Mouse (Mus musculus) embryo, embryonic 10 days (tissue): ENCODE results near the gene Sox18.

ENCODE experiments used
- DNase-seq: peaks from one replicate; pipeline ENCODE4 v3.0.0-alpha.2; 2015; ENCODE audit warnings: low spot score

Sox18 gene

DNA sequence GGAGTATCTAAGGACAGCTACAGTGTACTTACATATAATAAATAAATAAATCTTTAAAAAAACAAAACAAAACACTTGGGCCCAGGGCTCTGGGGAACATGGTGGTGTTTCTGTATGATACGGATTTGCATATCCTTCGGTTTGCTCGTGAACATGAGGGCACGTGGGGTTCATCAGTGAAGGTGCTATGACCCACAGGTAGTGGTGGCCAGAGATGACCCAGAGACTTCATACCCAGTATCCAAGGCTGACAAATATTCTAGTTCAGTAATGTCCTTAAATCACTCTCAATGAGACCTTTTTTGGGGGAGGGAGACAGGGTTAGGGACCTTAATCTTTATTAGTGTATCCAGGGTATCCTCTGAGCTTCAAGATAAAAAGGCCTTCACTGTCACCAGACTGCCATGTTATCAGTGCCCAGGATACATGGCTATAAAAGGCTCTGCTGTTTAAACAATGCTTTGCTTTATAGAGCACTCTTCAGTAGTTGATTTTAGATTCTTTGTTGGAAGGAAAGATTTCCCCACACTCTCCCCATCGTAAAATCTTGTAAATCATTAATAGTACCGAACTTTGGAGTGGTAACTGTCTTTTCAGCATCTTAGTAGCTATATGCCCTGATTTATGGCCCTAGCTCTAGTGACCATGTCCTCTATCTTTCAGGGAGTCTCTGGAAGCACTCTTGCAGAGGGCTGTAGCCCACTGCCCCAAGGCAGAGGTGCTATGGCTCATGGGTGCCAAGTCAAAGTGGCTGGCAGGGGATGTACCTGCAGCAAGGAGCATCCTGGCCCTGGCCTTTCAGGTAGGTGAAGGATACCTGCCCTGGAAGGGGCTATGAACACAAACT is 24.6 kb downstream of the Sox18 start:
- no peak for DNase-seq

DNA sequence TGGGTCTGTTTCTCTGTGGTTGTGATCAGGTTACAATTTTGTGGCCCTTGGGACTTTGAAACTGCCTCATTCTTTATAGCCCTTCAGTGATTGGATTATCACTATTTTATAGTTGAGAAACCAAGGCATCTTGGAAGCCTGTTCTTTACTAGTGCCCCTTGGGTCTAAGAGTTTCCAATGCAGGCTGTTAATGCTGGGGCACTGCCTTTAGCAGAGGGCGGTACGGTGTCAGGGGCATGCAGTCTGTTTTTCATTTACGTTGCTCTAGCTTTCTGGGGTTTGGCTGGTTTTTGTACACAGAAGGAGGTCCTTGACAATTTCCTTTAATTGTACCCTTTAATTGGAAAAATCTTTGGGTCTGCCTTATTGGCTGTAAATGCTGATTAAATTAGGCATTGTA is 25.8 kb downstream of the Sox18 start:
- DNase-seq: no peak

DNA sequence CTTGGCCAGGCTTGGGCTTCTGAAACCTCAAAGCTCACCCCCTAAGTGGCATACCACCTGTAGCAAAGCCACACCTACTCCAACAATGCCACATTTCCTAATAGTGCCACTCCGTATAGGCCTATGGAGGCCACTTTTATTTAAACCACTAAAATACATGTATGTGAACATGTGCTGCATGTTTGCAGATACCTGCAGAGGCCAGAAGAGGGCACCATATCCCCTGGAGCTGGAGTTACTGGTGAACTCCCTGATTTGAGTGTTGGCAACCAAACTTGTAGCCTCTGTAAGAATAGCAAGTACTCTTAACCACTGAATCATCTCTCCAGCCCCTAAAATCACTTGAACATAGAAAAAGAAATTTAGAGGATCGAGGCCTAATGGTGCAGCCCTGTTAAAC is 27.1 kb downstream of the Sox18 start:
- DNase-seq: peak; percentile 57

DNA sequence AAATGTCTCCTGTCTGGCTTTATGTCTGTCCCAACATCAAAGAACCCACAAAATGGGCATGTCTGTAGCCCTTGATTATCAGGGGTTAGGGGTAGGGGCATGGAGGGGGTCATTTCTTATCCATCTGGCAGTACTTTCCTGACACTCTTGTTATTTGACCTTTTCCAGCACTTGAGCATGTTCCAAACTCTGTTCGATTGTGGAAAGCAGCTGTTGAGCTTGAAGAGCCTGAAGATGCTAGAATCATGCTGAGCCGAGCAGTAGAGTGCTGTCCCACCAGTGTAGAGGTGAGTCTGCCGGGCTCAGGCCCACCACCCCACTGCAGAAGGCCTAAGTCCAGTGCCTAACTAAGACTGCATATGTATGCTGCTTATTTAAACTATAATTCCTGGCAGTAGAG is 35.6 kb downstream of the Sox18 start:
- no peak for DNase-seq

DNA sequence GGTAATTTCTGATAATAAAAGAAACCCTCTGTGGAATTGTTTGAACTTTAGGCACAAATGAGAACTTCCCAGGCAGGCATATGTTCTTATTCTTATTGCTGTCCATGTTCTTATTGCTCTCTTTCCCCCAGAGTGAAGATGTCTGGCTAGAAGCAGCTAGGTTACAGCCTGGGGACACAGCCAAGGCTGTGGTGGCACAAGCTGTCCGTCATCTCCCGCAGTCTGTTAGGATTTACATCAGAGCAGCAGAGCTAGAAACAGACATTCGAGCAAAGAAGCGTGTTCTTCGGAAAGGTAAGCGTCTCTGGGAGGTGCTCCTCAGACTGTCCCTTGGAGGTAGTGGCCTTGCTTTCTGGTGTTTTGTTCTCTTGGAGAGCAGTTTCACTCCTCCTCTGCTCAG is 38.8 kb downstream of the Sox18 start:
- DNase-seq: no peak

DNA sequence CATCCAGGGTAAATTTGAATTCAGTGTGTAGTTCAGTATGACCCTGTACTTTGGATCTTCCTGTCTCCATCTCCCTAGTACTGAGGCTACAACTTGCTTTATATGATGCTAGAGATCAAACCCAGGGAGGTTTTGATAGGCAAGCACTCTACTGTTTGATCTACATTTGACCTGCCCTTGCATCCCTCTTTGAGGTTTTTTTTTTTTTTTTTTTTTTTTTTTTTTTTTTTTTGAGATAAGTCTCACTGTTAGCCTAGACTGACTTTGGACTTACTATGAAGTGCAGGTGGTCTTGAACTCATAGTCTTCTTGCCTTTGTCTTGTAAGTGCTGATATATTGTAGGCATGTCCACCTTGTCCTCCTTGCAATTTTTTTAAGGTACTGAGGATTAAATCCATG is 43.0 kb downstream of the Sox18 start:
- DNase-seq: no peak

DNA sequence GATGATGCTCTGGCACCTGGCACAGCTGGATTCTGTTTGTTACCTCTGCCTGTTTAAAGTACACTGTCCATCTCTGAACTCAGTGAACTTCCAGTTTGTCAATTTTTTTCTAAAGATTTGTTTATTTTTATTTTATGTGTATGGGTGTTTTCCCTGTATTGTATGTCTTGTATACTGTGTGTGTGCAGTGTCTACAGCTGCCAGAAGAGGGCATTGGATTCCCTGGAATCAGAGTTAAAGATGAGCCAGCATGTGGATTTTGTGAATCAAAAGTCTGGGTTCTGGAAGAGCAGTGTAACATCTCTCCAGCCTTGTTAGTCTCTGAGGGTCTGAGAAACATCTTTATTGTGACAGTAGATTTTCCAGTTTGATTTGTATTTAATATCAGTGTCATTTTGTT is 48.0 kb downstream of the Sox18 start:
- peak; percentile 22 for DNase-seq
